Mouse (Mus musculus) forebrain, embryonic 11.5 days (tissue): ENCODE measurements around the gene Ncoa7. TPM values are rescaled to one million over a fixed set of nuclear protein-coding genes. Genes with fewer than 3 reads are reported as not detected.

Source experiments
- ATAC-seq: fragments of 200-750 bp; cut with Nextera tagmentation; replicated peaks from 2 replicates; pipeline ENCODE4 v1.8.0; 2017; ENCODE audit warnings: moderate TSS enrichment; ENCODE audit not compliant: low FRiP score
- DNase-seq: peaks from one replicate; pipeline ENCODE4 v3.0.0-alpha.2; 2017; ENCODE audit warnings: low spot score
- H3K27ac ChIP-seq: fragments of 300-500 bp; sonication (generic); 2 replicates; pipeline ENCODE4 v1.5.1; 2014; ENCODE audit warnings: low read depth, low read length
- H3K27me3 ChIP-seq: fragments of 300-500 bp; sonication (generic); 2 replicates; pipeline ENCODE4 v1.6.1; 2014; ENCODE audit warnings: mild to moderate bottlenecking, low read length, mixed read lengths; ENCODE audit not compliant: control insufficient read depth, insufficient read depth
- H3K36me3 ChIP-seq: fragments of 300-500 bp; sonication (generic); 2 replicates; pipeline ENCODE4 v1.6.1; 2014; ENCODE audit warnings: mild to moderate bottlenecking, low read length, moderate library complexity, mixed read lengths; ENCODE audit not compliant: control insufficient read depth, insufficient read depth
- H3K4me1 ChIP-seq: fragments of 300-500 bp; sonication (generic); replicated peaks from 2 replicates; pipeline ENCODE4 v1.6.1; 2014; ENCODE audit warnings: low read length, mixed read lengths; ENCODE audit not compliant: control insufficient read depth, insufficient read depth
- H3K4me2 ChIP-seq: fragments of 300-500 bp; sonication (generic); 2 replicates; pipeline ENCODE4 v1.6.1; 2014; ENCODE audit warnings: low read depth, mild to moderate bottlenecking, low read length, moderate library complexity, mixed read lengths; ENCODE audit not compliant: severe bottlenecking
- H3K4me3 ChIP-seq: fragments of 300-500 bp; sonication (generic); 2 replicates; pipeline ENCODE4 v1.5.1; 2014; ENCODE audit warnings: low read depth, low read length
- H3K9ac ChIP-seq: fragments of 300-500 bp; sonication (generic); 2 replicates; pipeline ENCODE4 v1.6.1; 2014; ENCODE audit warnings: low read length
- H3K9me3 ChIP-seq: fragments of 300-500 bp; sonication (generic); 2 replicates; pipeline ENCODE4 v1.6.1; 2016; ENCODE audit warnings: low read length, mixed read lengths; ENCODE audit not compliant: control insufficient read depth
- WGBS: fragments of 180-500 bp; shearing (Covaris S2); extraction: QIAGEN DNeasy Blood & Tissue Kit; methylation state at CpG from one replicate; pipeline ENCODE4 v1.1.7; 2014; 5-methylcytosine and 5-hydroxymethylcytosine counted together
- polyA plus RNA-seq: library from polyadenylated mRNA; unstranded; fragments of >200 nt; fragmentation: Nextera tagmentation; extraction: Ambion mirVana; gene quantifications from 2 replicates; pipeline ENCODE4 v1.2.1, GENCODE M21; 2014

Gene Ncoa7
- polyA plus RNA-seq, 1 experiment from 2014 or later = 8.8 TPM

- H3K9me3 ChIP-seq = no peaks in the 10 kb centered on the region
- no peak for ATAC-seq
- no peaks in the 10 kb centered on the region for H3K36me3 ChIP-seq
- no peak overlapping the region for H3K27ac ChIP-seq
- H3K27me3 ChIP-seq = no peaks in the 10 kb centered on the region
- no peak overlapping the region for H3K9ac ChIP-seq
- no peak overlapping the region for H3K4me3 ChIP-seq
- no peaks in the 10 kb centered on the region for H3K4me1 ChIP-seq
- DNase-seq = no peak
- 93% methylated on average over 2 of the region's 2 CpGs for WGBS
- no peak overlapping the region for H3K4me2 ChIP-seq
Measured at GRCm38 (mm10) chr10:30774396-30774795, 28.7 kb downstream of the Ncoa7 start.

GRCm38 (mm10) chr10:30773181-30773580 lies 29.9 kb downstream of the Ncoa7 start:
- no peaks in the 10 kb centered on the region for H3K9me3 ChIP-seq
- H3K36me3 ChIP-seq = no peaks in the 10 kb centered on the region
- no peaks in the 10 kb centered on the region for H3K4me1 ChIP-seq
- ATAC-seq (no peak), DNase-seq (no peak)
- no peak overlapping the region for H3K4me2 ChIP-seq
- H3K4me3 ChIP-seq = no peak overlapping the region
- H3K27ac ChIP-seq = no peak overlapping the region
- H3K27me3 ChIP-seq = no peaks in the 10 kb centered on the region
- 61% methylated on average over 5 of the region's 5 CpGs for WGBS
- no peak overlapping the region for H3K9ac ChIP-seq

DNA sequence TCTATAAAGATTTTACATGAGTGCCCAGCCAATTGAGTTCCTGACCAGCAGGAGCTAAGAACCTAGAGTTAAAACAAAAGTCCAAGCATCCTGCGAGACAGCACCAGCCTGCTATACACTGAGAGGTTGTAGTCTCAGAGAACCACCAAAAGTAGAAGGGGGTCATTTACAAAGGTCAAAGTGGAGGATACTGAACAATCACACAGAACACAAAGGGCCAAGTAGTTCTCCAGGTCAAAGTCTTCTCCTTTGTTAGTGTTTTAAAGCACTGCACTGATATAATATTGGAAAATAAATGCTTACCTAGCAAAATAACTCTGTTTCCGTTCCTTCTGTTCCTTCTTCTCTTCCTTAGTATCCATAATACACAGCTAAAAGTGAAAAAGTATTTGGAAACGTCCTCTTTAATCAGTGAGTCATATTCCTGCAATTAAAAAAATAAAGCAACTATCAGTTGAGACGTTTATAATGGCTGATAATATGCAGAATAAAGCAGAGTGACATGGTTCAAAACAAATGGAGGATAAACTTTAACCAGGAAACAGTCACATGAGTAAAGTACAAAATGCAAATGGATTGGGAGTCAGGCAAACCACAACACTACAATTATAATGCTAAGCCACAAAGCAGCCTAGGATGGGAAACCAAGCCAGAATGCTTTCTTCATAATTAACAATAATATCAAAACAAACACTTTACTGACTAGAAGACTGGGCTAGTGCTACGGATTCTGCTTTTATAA lies 31.5 kb downstream of the Ncoa7 start:
- no peak for ATAC-seq

GRCm38 (mm10) chr10:30768820-30769219 lies 34.3 kb downstream of the Ncoa7 start:
- Histone ChIP-seq H3K4me1 (no peaks in the 10 kb centered on the region), H3K4me2 (no peak overlapping the region), H3K36me3 (no peaks in the 10 kb centered on the region), H3K9me3 (no peaks in the 10 kb centered on the region), H3K4me3 (no peak overlapping the region), H3K9ac (no peak overlapping the region), H3K27me3 (no peaks in the 10 kb centered on the region), H3K27ac (no peak overlapping the region)
- 97% methylated on average over 1 of the region's 1 CpGs for WGBS
- DNase-seq (no peak), ATAC-seq (no peak)

More for the DNA sequence above, 31.5 kb downstream of the Ncoa7 start:
- no peak for DNase-seq
- Histone ChIP-seq H3K4me2 (no peak overlapping the region), H3K4me1 (no peaks in the 10 kb centered on the region), H3K27ac (no peak overlapping the region), H3K9me3 (no peaks in the 10 kb centered on the region), H3K9ac (no peak overlapping the region), H3K27me3 (no peaks in the 10 kb centered on the region), H3K36me3 (no peaks in the 10 kb centered on the region), H3K4me3 (no peak overlapping the region)
- 82% methylated on average over 5 of the region's 5 CpGs for WGBS

GRCm38 (mm10) chr10:30768250-30768649 lies 34.9 kb downstream of the Ncoa7 start:
- DNase-seq = no peak
- Histone ChIP-seq H3K27ac (no peak overlapping the region), H3K27me3 (no peaks in the 10 kb centered on the region), H3K9me3 (no peaks in the 10 kb centered on the region), H3K4me2 (no peak overlapping the region), H3K9ac (no peak overlapping the region), H3K4me3 (no peak overlapping the region), H3K4me1 (no peaks in the 10 kb centered on the region), H3K36me3 (no peaks in the 10 kb centered on the region)
- no peak for ATAC-seq
- 84% methylated on average over 3 of the region's 3 CpGs for WGBS

GRCm38 (mm10) chr10:30763179-30763770 lies 39.9 kb downstream of the Ncoa7 start:
- Histone ChIP-seq H3K4me3 (no peak overlapping the region), H3K4me1 (no peaks in the 10 kb centered on the region), H3K4me2 (no peak overlapping the region), H3K36me3 (no peaks in the 10 kb centered on the region), H3K27ac (no peak overlapping the region), H3K9me3 (no peaks in the 10 kb centered on the region), H3K9ac (no peak overlapping the region), H3K27me3 (no peaks in the 10 kb centered on the region)
- peak; percentile 46 for ATAC-seq
- no peak for DNase-seq
- 85% methylated on average over 8 of the region's 8 CpGs for WGBS

- no peak overlapping the region for H3K27ac ChIP-seq
- H3K4me1 ChIP-seq = no peaks in the 10 kb centered on the region
- H3K9me3 ChIP-seq = no peaks in the 10 kb centered on the region
- no peak for ATAC-seq
- no peak overlapping the region for H3K4me3 ChIP-seq
- H3K9ac ChIP-seq = no peak overlapping the region
- 79% methylated on average over 4 of the region's 4 CpGs for WGBS
- no peak overlapping the region for H3K4me2 ChIP-seq
- no peaks in the 10 kb centered on the region for H3K27me3 ChIP-seq
- H3K36me3 ChIP-seq = no peaks in the 10 kb centered on the region
- no peak for DNase-seq
Measured at GRCm38 (mm10) chr10:30762284-30762964, 40.7 kb downstream of the Ncoa7 start.

- Histone ChIP-seq H3K4me1 (no peaks in the 10 kb centered on the region), H3K27ac (no peak overlapping the region), H3K9ac (no peak overlapping the region), H3K36me3 (no peaks in the 10 kb centered on the region), H3K9me3 (no peaks in the 10 kb centered on the region), H3K4me2 (no peak overlapping the region), H3K27me3 (no peaks in the 10 kb centered on the region), H3K4me3 (no peak overlapping the region)
- DNase-seq (no peak), ATAC-seq (no peak)
- WGBS = 85% methylated on average over 8 of the region's 8 CpGs
Measured at GRCm38 (mm10) chr10:30759360-30760147, 43.6 kb downstream of the Ncoa7 start.
